Mouse (Mus musculus) heart, adult 2 months (tissue): ENCODE data around the gene Ipo7. TPM values are rescaled to one million over a fixed set of nuclear protein-coding genes. Genes with fewer than 3 reads are reported as not detected.

Experiments used
- DNase-seq, 2 experiments: peaks; one replicate each; pipeline ENCODE4 v3.0.0; 2021
- H3K27ac ChIP-seq: fragments of 200-600 bp; 2 replicates; pipeline ENCODE4 v1.8.1; 2022
- H3K27me3 ChIP-seq: fragments of 200-500 bp; 2 replicates; pipeline ENCODE4 v1.6.1; 2012; ENCODE audit warnings: mild to moderate bottlenecking, low read length, inconsistent platforms, mixed read lengths; ENCODE audit not compliant: control insufficient read depth, insufficient read depth
- H3K36me3 ChIP-seq: fragments of 200-500 bp; 2 replicates; pipeline ENCODE4 v1.6.1; 2012; ENCODE audit warnings: low read length, inconsistent platforms; ENCODE audit not compliant: control insufficient read depth, insufficient read depth
- H3K4me1 ChIP-seq: fragments of 200-500 bp; 2 replicates; pipeline ENCODE4 v1.6.1; 2011; ENCODE audit warnings: low read length; ENCODE audit not compliant: control insufficient read depth, insufficient read depth
- H3K4me3 ChIP-seq: fragments of 200-600 bp; 2 replicates; pipeline ENCODE4 v1.8.1; 2022
- H3K79me2 ChIP-seq: fragments of 200-500 bp; replicated peaks from 2 replicates; pipeline ENCODE4 v1.6.1; 2012; ENCODE audit warnings: mild to moderate bottlenecking, inconsistent platforms, low read length, moderate library complexity, mixed read lengths; ENCODE audit not compliant: control insufficient read depth, insufficient read depth
- H3K9ac ChIP-seq: fragments of 200-500 bp; 2 replicates; pipeline ENCODE4 v1.6.1; 2012; ENCODE audit warnings: low read depth, mild to moderate bottlenecking, control low read depth, inconsistent platforms, low read length, mixed read lengths
- CTCF ChIP-seq: fragments of 200-600 bp; IDR thresholded peaks from 2 replicates; pipeline ENCODE4 v1.8.1; 2022; ENCODE audit warnings: antibody characterized with exemption, mild to moderate bottlenecking, moderate library complexity
- EP300 ChIP-seq: fragments of 200-500 bp; IDR thresholded peaks from 2 replicates; pipeline ENCODE4 v1.6.1; 2011; ENCODE audit warnings: low read depth, low read length, control low read depth; ENCODE audit not compliant: insufficient read depth
- POLR2A ChIP-seq: fragments of 200-500 bp; IDR thresholded peaks from 2 replicates; pipeline ENCODE4 v1.6.1; 2011; ENCODE audit warnings: mild to moderate bottlenecking, low read depth, low read length, control low read depth; ENCODE audit not compliant: insufficient read depth
- WGBS: fragments of 180-500 bp; shearing (Covaris S2); methylation state at CpG from one replicate; pipeline ENCODE4 v1.1.7; 2018; 5-methylcytosine and 5-hydroxymethylcytosine counted together
- intact Hi-C: fragments of 180-260 bp; cut with DNase I; formaldehyde crosslinking; loops from one replicate; pipeline ENCODE4 v1.15.1; 2025
- polyA plus RNA-seq: library from polyadenylated mRNA; depleted of rRNA; stranded (reverse); fragments of >200 nt; gene quantifications from 2 replicates; pipeline ENCODE4 v1.2.3, GENCODE M21; 2012
- total RNA-seq, 2 experiments: library from RNA; stranded (reverse); gene quantifications; 2 replicates each; pipeline ENCODE4 v1.2.3; 2021

The Ipo7 gene
- total and polyA plus RNA-seq, 3 experiments: 19.7 to 99.4 (median 85.0) TPM

DNA sequence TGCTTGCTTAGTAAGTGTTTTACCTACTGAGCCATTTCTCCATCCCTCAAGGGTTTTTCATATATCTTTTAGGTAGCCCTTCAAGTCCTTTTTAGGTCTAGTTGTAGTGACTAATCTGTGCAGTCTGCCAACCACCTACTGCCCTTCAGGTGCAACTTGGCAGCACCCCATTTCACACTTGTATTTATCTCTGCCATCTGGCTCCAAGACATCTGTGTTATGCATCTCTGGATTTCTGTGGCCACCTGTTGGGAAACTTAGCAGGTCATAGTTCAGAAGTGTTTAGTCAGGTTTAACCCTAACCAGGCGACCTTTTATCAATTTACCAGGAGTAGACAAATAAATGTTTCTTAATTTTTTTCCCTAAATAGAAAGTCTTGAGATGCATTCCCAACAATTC, 6.7 kb upstream of the Ipo7 start:
- TF ChIP-seq POLR2A: no peak
- TF ChIP-seq CTCF: no peak
- no peak for TF ChIP-seq EP300
- DNase-seq: no peak
- no peaks in the 10 kb centered on the region for H3K79me2 ChIP-seq
- H3K27me3 ChIP-seq: no peaks in the 10 kb centered on the region
- no peak overlapping the region for H3K4me3 ChIP-seq
- no peak overlapping the region for H3K27ac ChIP-seq
- intact Hi-C loops: no loop called here
- no peaks in the 10 kb centered on the region for H3K36me3 ChIP-seq
- H3K4me1 ChIP-seq: no peaks in the 10 kb centered on the region
- WGBS: 60% methylated on average over 1 of the region's 1 CpGs
- H3K9ac ChIP-seq: no peak overlapping the region

DNA sequence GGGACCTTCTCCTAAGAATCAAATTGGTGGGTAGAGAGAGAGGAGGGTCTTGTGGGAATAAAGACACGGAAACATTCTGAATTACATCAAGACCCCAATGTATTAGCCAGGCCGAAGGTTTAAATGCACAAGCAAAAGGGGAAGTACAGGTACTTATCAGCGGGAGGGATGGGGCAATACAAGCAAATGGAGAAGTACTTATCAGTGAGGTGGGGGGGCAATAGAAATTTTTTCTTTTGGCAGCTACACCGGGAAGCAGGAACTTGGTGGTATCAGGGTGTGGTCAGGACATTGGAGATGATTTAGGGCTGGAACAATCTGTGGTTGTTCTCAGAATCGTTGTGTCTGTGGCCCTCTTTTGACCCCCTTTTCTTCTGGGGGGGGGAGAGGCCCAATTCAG, 3.8 kb upstream of the Ipo7 start:
- Histone ChIP-seq H3K9ac (no peak overlapping the region), H3K27me3 (no peaks in the 10 kb centered on the region), H3K36me3 (0 out of 2 replicates have a peak, but pooled peaks cover 2% of the 10 kb centered on the region), H3K79me2 (peaks cover 2% of the 10 kb centered on the region), H3K4me1 (peaks cover 2% of the 10 kb centered on the region; the same call in 1 of the 2 replicates), H3K27ac (no peak overlapping the region), H3K4me3 (no peak overlapping the region)
- DNase-seq: no peak
- intact Hi-C loops: no loop called here
- TF ChIP-seq POLR2A (no peak), EP300 (no peak), CTCF (no peak)
- WGBS: 58% methylated on average over 5 of the region's 5 CpGs

DNA sequence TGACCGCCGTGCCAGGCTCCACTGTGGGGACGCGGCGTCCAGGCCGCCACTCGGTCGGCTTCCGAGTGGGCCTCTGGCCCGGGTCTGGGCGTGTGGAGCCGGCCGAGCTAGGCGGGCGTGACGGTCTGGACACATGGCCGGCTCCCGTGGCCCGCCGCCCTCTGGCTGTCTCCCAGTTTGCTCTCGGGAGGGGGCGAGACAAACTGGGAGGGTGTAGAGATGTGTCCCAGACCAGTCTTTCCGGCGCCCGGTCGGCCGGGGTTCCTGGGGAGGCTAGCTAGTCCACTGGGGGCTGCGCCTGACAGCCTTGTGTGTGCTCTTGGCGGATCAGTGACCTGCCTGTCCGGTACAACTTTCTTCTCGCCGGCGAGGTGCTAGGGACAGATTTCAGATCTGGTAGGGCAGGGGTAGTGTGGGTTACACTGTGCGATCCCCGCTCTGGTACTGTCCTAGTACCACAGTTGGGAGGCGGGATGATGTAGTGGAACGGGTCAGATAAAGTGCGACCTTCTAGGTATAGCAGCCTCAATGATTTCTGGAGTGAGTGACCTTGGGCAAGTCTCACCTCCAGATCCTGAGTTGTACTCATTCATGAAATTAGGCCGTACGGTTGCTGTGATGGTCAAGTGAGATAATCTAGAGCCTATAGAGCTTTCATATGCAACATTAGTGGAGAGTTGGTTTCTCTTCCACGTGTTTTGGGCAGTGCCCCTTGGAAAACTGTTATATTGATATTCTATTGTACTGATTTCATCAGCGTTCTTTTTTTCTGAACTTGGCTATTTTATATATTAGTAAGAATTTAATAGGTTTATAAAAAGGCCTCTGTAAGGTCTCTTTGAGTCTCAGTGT, 783 bp downstream of the Ipo7 start:
- under 1% methylated on average over 42 of the region's 42 CpGs for WGBS
- peak; percentile 78 for DNase-seq
- H3K27me3 ChIP-seq: no peaks in the 10 kb centered on the region
- H3K27ac ChIP-seq: peak overlapping the region; percentile 85
- peaks cover 2% of the 10 kb centered on the region for H3K4me1 ChIP-seq
- H3K4me3 ChIP-seq: peak overlapping the region; percentile 81
- H3K36me3 ChIP-seq: peaks cover 9% of the 10 kb centered on the region
- peak overlapping the region; percentile 99 for H3K9ac ChIP-seq
- intact Hi-C loops: loop anchor here (2.0 kb wide), 1 partner anchor 32 kb away; the partner anchor contains the start of gene Tmem41b
- peaks cover 2% of the 10 kb centered on the region for H3K79me2 ChIP-seq
- TF ChIP-seq EP300: no peak
- 0 out of 2 replicates have a peak, but pooled peaks have one; percentile 1 for TF ChIP-seq CTCF

DNA sequence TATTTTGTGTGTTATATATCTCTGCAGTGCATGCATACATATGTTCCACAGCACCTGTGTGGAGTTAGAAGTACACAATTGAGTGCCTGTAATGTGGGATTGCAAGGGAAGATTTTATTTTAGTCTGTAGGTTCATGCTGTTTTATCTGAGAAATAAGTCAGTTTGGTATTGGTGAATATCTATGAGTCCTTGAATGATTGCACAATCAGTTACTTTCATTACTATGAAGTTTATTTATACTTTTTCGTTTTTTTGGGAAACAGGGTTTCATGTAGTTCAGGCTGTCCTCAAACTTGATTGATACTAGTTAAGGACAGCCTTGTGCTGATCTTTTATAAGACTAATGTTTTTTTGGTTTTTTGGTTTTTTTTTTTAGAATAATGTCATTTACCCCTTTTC, 5.5 kb downstream of the Ipo7 start:
- Histone ChIP-seq H3K27me3 (no peaks in the 10 kb centered on the region), H3K4me3 (no peak overlapping the region), H3K79me2 (peaks cover 4% of the 10 kb centered on the region), H3K36me3 (peaks cover 12% of the 10 kb centered on the region), H3K4me1 (peaks cover 2% of the 10 kb centered on the region), H3K9ac (no peak overlapping the region), H3K27ac (no peak overlapping the region)
- TF ChIP-seq EP300 (no peak), POLR2A (no peak), CTCF (no peak)
- no peak for DNase-seq
- 77% methylated on average over 1 of the region's 1 CpGs for WGBS
- intact Hi-C loops: no loop called here

DNA sequence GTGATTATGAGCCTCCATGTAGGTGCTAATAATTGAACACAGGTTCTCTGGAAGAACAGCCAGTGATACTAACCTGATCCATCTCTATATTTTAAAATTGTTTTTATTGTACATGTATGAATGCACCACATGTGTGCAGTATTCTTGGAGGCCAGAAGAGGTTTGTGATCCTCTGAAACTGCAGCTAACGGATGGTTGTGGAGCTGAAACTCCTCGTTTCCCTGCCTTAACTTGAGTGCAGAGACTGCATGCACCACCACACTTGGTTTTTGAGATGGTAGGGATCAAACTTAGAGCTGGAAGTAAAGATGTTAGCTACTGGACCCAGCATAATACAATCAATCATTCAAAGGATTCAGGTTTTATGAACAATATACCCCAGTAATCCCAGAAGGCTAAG, 8.5 kb downstream of the Ipo7 start:
- no peak for TF ChIP-seq EP300
- TF ChIP-seq CTCF: no peak
- no peaks in the 10 kb centered on the region for H3K27me3 ChIP-seq
- no peaks in the 10 kb centered on the region for H3K4me1 ChIP-seq
- no peak overlapping the region for H3K27ac ChIP-seq
- 79% methylated on average over 2 of the region's 2 CpGs for WGBS
- no peak overlapping the region for H3K9ac ChIP-seq
- DNase-seq: no peak
- intact Hi-C loops: no loop called here
- peaks cover 2% of the 10 kb centered on the region for H3K79me2 ChIP-seq
- no peak overlapping the region for H3K4me3 ChIP-seq
- H3K36me3 ChIP-seq: peaks cover 5% of the 10 kb centered on the region; the same call in 1 of the 2 replicates

DNA sequence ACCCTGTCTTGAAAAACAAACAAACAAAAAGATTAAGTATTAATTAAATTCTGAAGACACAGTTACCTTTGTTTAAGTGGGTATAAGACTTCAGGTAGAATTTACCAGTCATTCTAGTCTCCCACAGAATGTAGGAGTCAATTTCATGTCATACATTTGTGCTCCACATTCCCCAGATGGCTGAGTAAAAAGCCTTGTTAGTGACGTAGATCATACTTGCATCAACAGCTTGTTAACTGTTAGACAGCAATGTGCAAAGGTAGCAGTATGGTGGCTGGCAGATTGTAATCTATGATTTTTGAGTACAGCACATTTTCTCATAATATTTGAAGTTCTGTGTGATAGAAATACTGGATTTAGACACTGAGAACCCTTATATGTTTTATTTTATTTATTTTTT, 10.8 kb downstream of the Ipo7 start:
- intact Hi-C loops: no loop called here
- Histone ChIP-seq H3K27me3 (no peaks in the 10 kb centered on the region), H3K79me2 (peaks cover 2% of the 10 kb centered on the region), H3K9ac (no peak overlapping the region), H3K36me3 (peaks cover 8% of the 10 kb centered on the region), H3K27ac (no peak overlapping the region), H3K4me1 (no peaks in the 10 kb centered on the region), H3K4me3 (no peak overlapping the region)
- 76% methylated on average over 1 of the region's 1 CpGs for WGBS
- DNase-seq: no peak
- no peak for TF ChIP-seq CTCF
- no peak for TF ChIP-seq POLR2A
